Mouse (Mus musculus): ENCODE measurements at regions not wholly inside any gene's neighbourhood (a gene's known extent, or its start where the extent isn't known, plus 50 kb on each side); places are given as distances from the start of the nearest gene placed in this dataset.

GRCm38 (mm10) chr2:11416122-11416521 lies 137.8 kb downstream of the Pfkfb3 start:
- WGBS: 88% methylated on average over 11 of the region's 11 CpGs
- Histone ChIP-seq H3K4me3 (replicated peaks; ENCODE audit: extremely low read depth, low read depth, low read length) (no peak overlapping the region), H3K4me1 (ENCODE audit: control insufficient read depth, insufficient read depth, low read length) (no peaks in the 10 kb centered on the region)
- no peak for DNase-seq
- no peak for TF ChIP-seq POLR2A (IDR thresholded peaks at IDR 0.05; ENCODE audit: borderline replicate concordance, extremely low read depth, low read depth, low read length)
- no peak for TF ChIP-seq CTCF (IDR thresholded peaks at IDR 0.05; ENCODE audit: insufficient read depth, low read length)

- DNase-seq: no peak
- no peaks in the 10 kb centered on the region for H3K4me1 ChIP-seq (ENCODE audit: control insufficient read depth, insufficient read depth, low read length)
- TF ChIP-seq POLR2A (IDR thresholded peaks at IDR 0.05; ENCODE audit: borderline replicate concordance, extremely low read depth, low read depth, low read length) (no peak), CTCF (IDR thresholded peaks at IDR 0.05; ENCODE audit: insufficient read depth, low read length) (no peak)
- H3K4me3 ChIP-seq (replicated peaks; ENCODE audit: extremely low read depth, low read depth, low read length): no peak overlapping the region
- WGBS: 92% methylated on average over 6 of the region's 6 CpGs
Observed at GRCm38 (mm10) chr2:11412521-11412920, 141.4 kb downstream of the Pfkfb3 start.

GRCm38 (mm10) chr2:11408497-11408896 lies 145.4 kb downstream of the Pfkfb3 start:
- no peak for TF ChIP-seq CTCF (IDR thresholded peaks at IDR 0.05; ENCODE audit: insufficient read depth, low read length)
- TF ChIP-seq POLR2A (IDR thresholded peaks at IDR 0.05; ENCODE audit: borderline replicate concordance, extremely low read depth, low read depth, low read length): no peak
- Histone ChIP-seq H3K4me1 (ENCODE audit: control insufficient read depth, insufficient read depth, low read length) (no peaks in the 10 kb centered on the region), H3K4me3 (replicated peaks; ENCODE audit: extremely low read depth, low read depth, low read length) (no peak overlapping the region)
- WGBS: 46% methylated on average over 5 of the region's 6 CpGs
- no peak for DNase-seq

GRCm38 (mm10) chr2:11406103-11406615 lies 147.7 kb downstream of the Pfkfb3 start:
- Histone ChIP-seq H3K4me1 (ENCODE audit: control insufficient read depth, insufficient read depth, low read length) (no peaks in the 10 kb centered on the region), H3K4me3 (replicated peaks; ENCODE audit: extremely low read depth, low read depth, low read length) (no peak overlapping the region)
- WGBS: 62% methylated on average over 1 of the region's 1 CpGs
- no peak for DNase-seq
- TF ChIP-seq POLR2A (IDR thresholded peaks at IDR 0.05; ENCODE audit: borderline replicate concordance, extremely low read depth, low read depth, low read length) (no peak), CTCF (IDR thresholded peaks at IDR 0.05; ENCODE audit: insufficient read depth, low read length) (no peak)

GRCm38 (mm10) chr2:11402218-11402848 lies 151.5 kb downstream of the Pfkfb3 start:
- Histone ChIP-seq H3K4me1 (ENCODE audit: control insufficient read depth, insufficient read depth, low read length) (no peaks in the 10 kb centered on the region; the same call in 1 of the 2 replicates), H3K4me3 (replicated peaks; ENCODE audit: extremely low read depth, low read depth, low read length) (no peak overlapping the region)
- 55% methylated on average over 10 of the region's 10 CpGs for WGBS
- no peak for DNase-seq
- no peak for TF ChIP-seq CTCF (IDR thresholded peaks at IDR 0.05; ENCODE audit: insufficient read depth, low read length)
- TF ChIP-seq POLR2A (IDR thresholded peaks at IDR 0.05; ENCODE audit: borderline replicate concordance, extremely low read depth, low read depth, low read length): no peak

DNA sequence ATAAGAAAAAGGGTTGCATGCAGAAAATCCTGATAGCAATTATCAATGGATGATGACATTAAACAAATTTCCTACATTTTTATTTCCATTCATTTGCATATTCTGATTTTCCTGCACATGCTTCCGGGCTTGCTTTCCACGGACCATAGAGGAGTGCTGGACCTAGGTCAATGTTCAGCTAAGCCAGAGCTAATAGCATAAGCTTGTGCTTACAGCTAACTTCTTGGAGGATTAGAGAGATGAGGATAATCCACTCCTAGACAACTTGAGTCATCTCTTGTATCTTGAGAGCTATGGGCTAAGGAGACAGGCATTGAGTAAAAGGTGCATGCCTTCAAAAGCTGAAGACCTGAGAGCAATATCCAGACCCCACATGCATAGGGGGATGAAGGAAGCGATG lies 154.5 kb downstream of the Pfkfb3 start:
- no peak overlapping the region for H3K4me3 ChIP-seq (replicated peaks; ENCODE audit: extremely low read depth, low read depth, low read length)
- no peaks in the 10 kb centered on the region; the same call in 1 of the 2 replicates for H3K4me1 ChIP-seq (ENCODE audit: control insufficient read depth, insufficient read depth, low read length)
- TF ChIP-seq CTCF (IDR thresholded peaks at IDR 0.05; ENCODE audit: insufficient read depth, low read length) (no peak), POLR2A (IDR thresholded peaks at IDR 0.05; ENCODE audit: borderline replicate concordance, extremely low read depth, low read depth, low read length) (no peak)
- WGBS: 90% methylated on average over 3 of the region's 3 CpGs
- DNase-seq: no peak

- Histone ChIP-seq H3K4me1 (ENCODE audit: control insufficient read depth, insufficient read depth, low read length) (no peaks in the 10 kb centered on the region; the same call in 1 of the 2 replicates), H3K4me3 (replicated peaks; ENCODE audit: extremely low read depth, low read depth, low read length) (no peak overlapping the region)
- no peak for DNase-seq
- TF ChIP-seq CTCF (IDR thresholded peaks at IDR 0.05; ENCODE audit: insufficient read depth, low read length) (no peak), POLR2A (IDR thresholded peaks at IDR 0.05; ENCODE audit: borderline replicate concordance, extremely low read depth, low read depth, low read length) (no peak)
- WGBS: 53% methylated on average over 6 of the region's 6 CpGs
Observed at GRCm38 (mm10) chr2:11398949-11399348, 154.9 kb downstream of the Pfkfb3 start.

- Histone ChIP-seq H3K4me1 (ENCODE audit: control insufficient read depth, insufficient read depth, low read length) (no peaks in the 10 kb centered on the region; the same call in 1 of the 2 replicates), H3K4me3 (replicated peaks; ENCODE audit: extremely low read depth, low read depth, low read length) (no peak overlapping the region)
- TF ChIP-seq CTCF (IDR thresholded peaks at IDR 0.05; ENCODE audit: insufficient read depth, low read length) (no peak), POLR2A (IDR thresholded peaks at IDR 0.05; ENCODE audit: borderline replicate concordance, extremely low read depth, low read depth, low read length) (no peak)
- WGBS: 8% methylated on average over 6 of the region's 6 CpGs
- no peak for DNase-seq
Observed at GRCm38 (mm10) chr2:11398391-11398790, 155.5 kb downstream of the Pfkfb3 start.

DNA sequence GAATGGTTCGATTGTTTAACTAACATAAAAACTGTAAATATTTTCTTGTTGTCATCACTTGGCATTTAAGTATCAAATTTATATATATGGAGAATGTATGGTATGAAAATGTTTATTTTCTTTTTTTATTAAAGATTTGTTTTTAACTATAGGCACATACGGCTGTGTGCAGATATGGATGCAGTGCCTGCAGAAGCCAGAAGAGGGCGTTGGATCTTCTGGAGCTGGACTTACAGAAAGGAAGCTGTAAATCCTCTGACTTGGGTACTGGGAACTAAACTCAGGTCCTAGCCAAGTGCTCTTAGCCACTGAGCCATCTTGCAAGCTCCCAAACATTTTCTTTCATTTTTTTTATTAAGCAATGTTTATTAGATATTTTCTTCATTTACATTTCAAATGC lies 157.0 kb downstream of the Pfkfb3 start:
- 93% methylated on average over 3 of the region's 3 CpGs for WGBS
- TF ChIP-seq CTCF (IDR thresholded peaks at IDR 0.05; ENCODE audit: insufficient read depth, low read length) (0 out of 2 replicates have a peak, but pooled peaks have one; percentile 14), POLR2A (IDR thresholded peaks at IDR 0.05; ENCODE audit: borderline replicate concordance, extremely low read depth, low read depth, low read length) (no peak)
- DNase-seq: no peak

More for the DNA sequence above, 157.0 kb downstream of the Pfkfb3 start:
- Histone ChIP-seq H3K4me1 (ENCODE audit: control insufficient read depth, insufficient read depth, low read length) (no peaks in the 10 kb centered on the region; the same call in 1 of the 2 replicates), H3K4me3 (replicated peaks; ENCODE audit: extremely low read depth, low read depth, low read length) (no peak overlapping the region)
